Mouse (Mus musculus) heart, adult 2 months (tissue): Measurements from ENCODE around the gene Iqschfp.

Source experiments
- CTCF ChIP-seq: fragments of 200-600 bp; IDR thresholded peaks from 2 replicates; pipeline ENCODE4 v1.8.1; 2022; ENCODE audit warnings: antibody characterized with exemption, mild to moderate bottlenecking, moderate library complexity
- POLR2A ChIP-seq: fragments of 200-500 bp; IDR thresholded peaks from 2 replicates; pipeline ENCODE4 v1.6.1; 2011; ENCODE audit warnings: mild to moderate bottlenecking, low read depth, low read length, control low read depth; ENCODE audit not compliant: insufficient read depth

- TF ChIP-seq POLR2A = no peak
- no peak for TF ChIP-seq CTCF
These were observed 506.7 kb downstream of the Iqschfp start for GRCm38 (mm10) chr3:68398691-68399090.
